Mouse (Mus musculus): ENCODE measurements around the gene Wfikkn1.

The Wfikkn1 gene

DNA sequence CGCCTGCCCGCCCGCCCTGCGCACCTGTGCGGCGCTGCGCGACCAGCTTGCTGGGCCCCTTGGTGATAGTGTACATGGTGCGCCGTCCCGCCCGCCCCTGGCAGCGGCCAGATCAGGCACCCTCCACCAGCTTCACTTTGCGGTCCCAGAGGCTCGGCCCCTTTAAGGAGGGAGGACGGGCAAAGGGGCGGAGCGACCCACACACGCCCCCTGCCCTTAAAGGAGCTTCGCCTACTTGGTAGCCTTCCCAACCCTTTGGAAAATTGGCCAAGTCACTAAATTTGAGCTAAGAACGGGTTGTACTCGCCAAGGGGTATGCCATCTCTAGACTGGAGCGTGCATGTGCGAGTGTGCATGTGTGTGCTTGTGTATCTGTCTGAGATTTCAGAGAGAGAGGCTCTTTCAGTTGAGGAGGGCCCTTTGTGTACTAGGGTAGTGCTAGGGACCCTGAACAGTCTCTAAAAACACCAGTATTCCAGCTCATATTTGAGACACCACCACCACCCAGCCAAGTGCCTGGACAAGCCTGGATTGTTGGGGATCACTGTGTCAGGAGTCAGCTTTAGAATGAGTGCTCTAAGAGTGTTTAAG, 12.0 kb downstream of the Wfikkn1 start, which contains the start of gene Mcrip2:
TSS of gene Mcrip2 (minus strand) at position 164 of the 591 bp plus-strand sequence.
- in situ Hi-C loops (cut with MseI, MboI), result no loop called here

DNA sequence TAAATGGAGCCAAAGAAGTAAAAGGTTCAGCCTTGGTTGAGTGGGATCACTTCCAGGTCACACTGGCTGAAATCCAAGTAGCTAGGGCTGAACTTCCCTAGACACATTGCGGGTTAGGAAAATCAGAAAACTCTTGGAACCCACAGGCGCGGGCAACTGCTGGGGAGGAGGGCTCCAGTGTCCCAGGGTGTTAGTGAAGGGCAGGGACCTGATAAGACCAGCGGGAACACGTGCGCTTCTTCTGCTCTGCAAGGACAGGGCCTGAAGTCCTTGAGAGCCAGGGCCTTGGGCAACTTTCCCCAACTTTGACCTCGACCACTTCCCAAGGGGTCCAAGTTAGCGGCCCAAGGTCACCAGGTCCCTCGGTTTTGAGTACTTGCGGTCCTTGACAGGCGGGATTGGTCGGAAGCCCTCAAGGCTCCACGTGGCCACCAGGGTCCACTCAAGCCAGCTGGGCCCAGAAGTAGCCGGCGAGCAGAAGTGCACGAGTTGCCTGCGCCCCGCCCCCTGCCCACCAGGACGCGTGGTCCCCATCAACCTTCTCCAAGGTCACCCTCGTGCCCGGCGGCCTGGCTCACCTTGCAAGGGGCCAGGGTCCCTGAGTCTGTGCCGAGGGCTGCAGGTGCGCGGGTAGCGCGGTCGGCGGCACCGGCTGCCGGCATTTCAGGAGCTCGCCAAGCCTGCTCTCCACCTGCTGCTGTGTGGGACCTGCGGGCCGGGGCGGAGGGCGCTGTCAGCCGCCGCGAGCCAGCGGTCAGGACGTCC, 12.6 kb downstream of the Wfikkn1 start:
- in situ Hi-C loops (cut with MseI, MboI), result no loop called here

DNA sequence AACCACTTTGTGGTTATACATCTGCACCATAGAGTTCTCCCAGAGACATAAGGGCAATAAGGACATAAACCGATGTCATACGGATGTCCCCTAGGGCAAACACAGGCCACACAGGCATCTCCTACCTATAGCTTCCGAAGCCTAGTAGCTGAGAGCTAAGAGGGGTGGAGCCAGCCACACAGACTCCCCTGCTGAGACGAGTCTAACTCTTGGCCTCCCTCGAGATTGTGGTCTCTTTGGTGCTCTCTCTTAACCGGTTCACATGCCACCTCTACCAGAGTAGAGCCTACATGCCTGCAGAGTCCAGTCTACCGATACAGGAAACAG, 13.2 kb downstream of the Wfikkn1 start:
- in situ Hi-C loops (cut with MseI, MboI), result no loop called here

DNA sequence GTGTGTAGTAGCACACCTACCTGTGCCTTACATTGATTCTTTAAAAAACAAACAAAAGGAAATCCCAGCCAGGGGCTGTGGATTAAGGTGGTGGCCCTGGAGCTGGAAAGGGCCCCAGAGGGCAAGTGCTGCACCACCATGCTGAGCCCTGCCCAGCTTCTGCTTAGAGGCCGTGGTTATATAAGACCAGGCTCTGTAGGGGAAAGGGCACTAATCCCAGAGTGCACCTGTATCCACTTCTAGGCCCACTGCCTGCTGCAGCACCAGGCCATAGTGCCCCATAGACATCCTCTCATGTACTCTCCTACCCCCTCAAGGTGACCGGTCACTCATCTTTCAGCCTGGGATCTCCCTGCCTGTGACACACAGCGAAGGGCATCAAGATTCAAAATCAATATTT, 14.5 kb downstream of the Wfikkn1 start:
- in situ Hi-C loops (cut with MseI, MboI), result no loop called here

DNA sequence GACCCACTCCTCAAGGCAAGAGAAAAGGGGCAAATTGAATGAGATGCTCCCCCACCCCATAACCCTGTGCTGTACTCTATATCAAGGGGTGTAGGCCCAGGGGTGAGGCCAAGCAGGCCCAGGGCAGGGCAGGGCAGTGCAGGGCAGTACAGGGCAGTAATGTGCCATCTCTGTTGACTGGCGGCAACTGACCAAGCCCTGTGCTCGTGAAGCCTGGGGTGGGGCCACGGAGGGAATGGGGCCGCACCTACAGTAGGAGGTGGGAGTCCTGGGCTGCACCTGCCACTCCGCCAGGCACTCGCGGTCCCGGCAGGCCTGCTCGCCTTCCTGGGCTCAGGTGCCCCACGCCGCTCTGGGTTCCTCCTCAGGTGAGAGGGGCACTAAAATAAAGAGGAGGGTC, 15.4 kb downstream of the Wfikkn1 start:
- in situ Hi-C loops (cut with MseI, MboI), result no loop called here

DNA sequence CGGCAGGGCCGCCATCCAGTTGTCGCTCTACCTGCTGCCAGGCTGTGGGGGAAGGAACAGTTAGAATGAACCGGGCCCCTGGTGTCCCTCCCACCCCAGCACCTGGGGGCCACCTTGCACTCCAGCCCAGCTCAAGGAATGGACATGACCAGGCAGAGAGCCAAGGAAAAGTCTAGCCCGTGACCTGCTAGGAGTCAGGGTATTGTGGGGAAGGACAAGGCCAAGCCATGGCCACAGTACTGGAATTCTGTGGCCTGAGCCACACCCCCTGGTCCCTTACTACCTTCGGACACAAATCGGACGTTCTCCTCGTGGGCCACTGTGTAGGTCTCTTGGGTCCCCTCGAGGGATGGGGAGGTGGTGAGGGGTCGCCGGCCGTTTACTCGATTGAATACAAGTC, 16.3 kb downstream of the Wfikkn1 start:
- in situ Hi-C loops (cut with MseI, MboI), result no loop called here

DNA sequence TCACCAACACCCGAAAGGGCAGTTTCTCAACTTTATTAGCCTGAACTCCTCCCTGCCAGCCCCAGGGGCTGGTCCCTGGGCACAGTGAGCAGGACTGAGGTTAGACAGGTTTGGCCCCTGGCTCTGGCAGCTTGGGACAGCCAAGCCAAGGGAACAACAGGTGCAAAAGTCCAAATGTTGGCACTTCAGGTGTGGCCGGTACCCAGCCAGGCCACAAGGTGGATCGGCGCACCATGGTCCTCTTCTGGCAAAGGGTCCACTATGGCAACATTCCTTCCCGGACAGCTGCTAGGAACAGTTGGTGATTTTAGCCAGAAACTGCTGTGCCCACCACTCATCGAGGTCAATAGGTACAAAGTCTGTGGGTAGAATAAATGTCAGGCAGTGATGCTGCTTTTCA, 17.0 kb downstream of the Wfikkn1 start:
- in situ Hi-C loops (cut with MseI, MboI), result no loop called here

DNA sequence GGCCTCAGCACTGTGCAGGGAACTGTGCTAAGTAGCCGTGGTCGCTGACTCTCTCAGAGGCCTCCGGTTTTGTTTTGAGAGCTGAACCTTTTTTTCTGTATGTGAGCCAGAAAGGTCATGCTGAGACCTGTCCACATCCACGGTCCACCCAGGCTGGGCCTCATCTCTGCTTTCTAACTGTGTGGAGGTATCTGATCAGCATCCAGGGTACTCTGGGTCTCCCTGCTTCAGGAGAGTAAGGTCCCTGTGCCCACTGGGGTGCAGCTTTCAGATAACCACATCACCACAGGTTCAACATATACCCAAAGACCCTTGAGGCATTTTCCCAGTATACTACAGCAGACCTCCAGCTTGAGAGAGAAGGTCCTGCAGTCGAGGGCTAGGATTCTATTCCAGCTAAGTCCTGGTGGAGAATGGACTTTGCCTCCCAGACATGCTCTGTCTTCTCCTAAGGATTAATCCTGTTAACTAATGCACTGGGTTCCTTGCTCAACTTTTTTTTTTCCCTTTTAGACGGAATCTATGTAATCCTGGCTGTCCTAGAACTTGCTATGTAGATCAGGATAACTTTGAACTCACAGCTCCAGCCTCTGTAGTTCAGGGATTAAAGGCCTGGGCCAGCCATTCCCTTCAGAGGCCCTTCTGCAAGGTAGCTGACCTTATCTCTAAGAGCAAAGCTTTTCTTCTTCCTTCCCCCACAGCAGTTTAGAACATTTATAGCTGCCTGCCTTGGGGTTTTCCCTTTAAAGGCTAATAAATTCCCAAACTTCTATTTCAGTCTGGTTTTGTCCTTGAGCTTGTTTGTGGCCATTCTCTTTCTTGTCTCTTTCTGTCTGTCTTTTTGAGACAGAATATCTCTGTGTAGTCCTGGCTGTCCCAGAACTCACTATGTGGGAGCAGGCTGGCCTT, 18.7 kb downstream of the Wfikkn1 start:
- in situ Hi-C loops (cut with MseI, MboI), result no loop called here

DNA sequence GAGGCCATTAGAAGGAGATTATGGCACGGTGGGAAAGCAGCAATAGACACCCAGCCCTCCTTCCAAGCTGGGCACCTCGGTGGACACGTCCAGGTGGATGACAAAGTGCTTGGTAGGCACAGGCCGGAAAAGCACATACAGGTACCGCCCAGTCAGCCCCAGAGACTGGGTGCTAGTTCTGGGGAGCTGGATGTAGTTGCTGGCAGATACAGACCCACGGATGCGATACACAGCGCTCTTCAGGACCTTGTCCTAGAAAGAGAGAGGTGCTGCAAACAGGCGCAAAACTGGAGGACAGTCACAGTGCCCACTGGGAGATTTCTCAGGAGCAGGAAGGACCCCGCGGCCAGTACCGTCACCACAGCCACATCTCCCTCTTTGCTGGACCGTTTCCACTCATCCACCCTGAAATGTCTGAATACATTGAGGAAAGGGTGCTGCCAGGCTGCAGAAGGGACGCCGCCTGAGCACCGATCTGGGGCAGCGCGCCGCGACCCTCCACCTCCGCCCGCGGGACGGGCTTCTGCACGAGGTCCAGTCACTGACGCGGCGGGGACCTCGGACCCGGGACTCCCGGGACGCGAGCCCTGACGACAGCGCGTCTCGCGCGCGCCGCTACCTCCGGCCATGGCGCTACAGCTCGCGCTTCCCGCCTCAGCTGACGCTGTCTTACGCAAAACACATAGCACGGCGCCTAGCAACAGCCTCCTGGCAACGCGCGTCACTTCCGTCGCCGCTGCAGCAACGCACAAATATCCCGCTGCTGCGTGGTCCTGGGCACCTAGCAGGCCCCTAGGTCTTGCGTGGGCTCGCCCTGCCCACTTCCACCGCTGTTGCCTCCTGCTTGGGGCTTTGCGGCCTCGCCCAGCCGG, 19.6 kb downstream of the Wfikkn1 start, which contains the start of gene Wdr90:
TSS of gene Wdr90 (minus strand) at position 670 of the 872 bp plus-strand sequence.
- in situ Hi-C loops (cut with MseI, MboI), result no loop called here

DNA sequence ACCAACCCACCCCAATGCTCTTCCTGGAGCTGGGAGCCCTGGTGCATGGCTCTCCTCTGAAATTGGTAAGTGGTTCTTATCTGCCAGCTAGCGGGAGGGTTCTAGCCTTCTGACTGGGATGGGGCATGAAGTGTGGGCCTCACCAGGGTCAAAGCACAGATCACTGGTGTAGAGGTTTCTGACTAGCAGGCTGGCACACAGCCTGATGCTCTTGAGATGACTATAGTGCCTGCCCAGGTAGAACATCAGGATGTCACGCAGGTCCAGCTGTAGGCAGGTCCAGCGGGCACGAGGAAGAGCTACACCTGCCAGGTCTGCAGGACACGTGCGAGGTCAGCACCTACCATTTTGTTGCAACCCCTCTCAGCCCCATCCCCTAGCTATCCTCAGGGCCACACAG, 20.4 kb downstream of the Wfikkn1 start:
- in situ Hi-C loops (cut with MseI, MboI), result no loop called here

DNA sequence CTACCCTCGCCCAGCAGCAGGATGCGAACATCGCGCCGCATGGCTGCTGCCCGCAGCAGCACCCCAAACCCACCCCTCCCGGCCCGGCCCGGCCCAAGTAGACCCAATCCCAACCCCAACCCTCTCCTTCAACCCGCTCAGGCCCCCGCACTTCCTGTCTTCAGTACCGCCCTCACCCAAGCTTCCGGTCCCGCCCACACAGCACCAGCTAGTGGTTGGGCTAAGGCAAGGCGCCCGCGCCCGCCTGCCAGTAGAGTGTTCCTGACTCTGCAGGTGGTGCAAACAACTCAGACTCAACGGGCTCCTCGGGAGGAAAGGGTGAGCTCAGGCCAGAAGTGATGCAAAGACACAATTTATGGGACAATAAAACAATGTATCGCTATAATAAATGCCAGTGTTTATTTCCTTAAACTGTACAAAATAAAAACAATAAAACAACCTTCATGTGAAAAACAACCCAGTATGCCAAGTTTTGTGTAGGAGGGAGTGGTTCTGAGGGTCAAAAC, 36.2 kb downstream of the Wfikkn1 start, which contains the start of gene Rhot2:
TSS of gene Rhot2 (minus strand) at position 456 of the 506 bp plus-strand sequence.
- in situ Hi-C loops (cut with MseI, MboI), result no loop called here

DNA sequence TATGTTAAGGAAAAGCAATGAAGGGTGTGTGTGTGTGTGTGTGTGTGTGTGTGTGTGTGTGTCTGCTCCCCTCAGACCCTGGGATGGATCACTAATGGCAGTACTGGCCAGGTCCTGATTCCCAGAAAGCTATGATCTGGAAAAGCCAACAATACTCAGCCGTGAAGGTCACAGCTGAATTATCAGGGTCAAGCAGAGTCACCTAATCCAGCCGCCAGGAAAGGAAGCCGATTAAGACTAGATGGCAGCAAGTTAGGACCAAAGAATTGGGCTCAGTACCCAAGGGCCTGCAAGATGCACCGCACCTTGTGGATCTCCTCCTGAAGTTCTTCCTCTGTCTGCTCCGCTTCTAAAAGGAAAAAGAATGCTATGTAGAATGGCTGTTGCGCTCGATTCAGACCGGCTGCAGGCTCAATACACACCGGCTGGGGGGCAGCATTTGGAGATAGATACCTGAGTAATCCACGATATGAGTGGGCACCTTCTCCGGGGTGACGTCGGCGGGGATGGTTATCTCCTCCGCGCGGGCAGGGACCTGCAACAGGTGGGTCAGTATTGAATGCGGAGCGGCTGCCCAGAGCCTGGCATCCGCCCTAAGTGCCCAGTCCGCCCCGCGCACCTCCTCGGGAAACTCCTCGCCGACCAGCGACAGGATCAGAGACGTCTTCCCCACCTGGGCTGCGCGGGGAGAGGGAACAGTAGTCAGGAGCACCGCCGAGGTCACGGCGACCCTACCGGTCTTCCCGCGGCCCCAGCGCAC, 36.8 kb downstream of the Wfikkn1 start:
- in situ Hi-C loops (cut with MseI, MboI), result no loop called here

DNA sequence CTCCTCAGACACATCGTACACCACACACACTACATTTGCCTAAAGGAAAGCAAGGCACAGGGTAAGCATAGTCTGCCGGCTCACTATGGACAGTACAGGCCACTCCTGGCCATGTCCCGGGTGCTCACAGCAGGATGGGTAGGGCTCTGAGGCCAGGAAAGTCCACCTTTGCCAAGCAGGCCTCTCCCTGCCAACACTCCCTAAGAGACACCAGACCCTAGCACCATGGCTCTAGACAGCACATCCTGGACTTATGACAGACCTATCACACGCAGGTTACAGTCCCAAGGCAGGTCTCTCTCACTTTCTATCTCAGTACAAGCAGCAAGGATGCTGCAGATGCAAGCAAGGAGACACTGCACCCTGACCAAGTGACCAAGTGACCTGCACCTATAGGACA, 37.5 kb downstream of the Wfikkn1 start:
- in situ Hi-C loops (cut with MseI, MboI), result no loop called here

DNA sequence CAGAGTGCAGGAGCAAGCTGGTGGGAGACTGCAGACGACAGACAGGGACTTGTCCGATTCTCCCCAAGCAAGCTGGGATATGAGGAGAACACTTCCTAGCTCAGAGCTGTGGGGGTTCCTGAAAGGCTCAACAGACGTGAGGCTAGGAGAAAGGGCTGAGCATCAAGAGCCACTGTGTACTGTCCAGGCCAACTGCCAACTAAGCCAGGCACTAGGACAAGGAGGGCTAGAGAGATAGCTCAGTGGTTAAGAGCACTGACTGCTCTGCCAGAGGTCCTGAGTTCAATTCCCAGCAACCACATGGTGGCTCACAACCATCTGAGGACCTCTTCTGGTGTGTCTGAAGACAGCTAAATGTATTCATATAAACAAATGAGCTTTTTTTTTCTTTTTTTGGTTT, 38.1 kb downstream of the Wfikkn1 start:
- in situ Hi-C loops (cut with MseI, MboI), result no loop called here

DNA sequence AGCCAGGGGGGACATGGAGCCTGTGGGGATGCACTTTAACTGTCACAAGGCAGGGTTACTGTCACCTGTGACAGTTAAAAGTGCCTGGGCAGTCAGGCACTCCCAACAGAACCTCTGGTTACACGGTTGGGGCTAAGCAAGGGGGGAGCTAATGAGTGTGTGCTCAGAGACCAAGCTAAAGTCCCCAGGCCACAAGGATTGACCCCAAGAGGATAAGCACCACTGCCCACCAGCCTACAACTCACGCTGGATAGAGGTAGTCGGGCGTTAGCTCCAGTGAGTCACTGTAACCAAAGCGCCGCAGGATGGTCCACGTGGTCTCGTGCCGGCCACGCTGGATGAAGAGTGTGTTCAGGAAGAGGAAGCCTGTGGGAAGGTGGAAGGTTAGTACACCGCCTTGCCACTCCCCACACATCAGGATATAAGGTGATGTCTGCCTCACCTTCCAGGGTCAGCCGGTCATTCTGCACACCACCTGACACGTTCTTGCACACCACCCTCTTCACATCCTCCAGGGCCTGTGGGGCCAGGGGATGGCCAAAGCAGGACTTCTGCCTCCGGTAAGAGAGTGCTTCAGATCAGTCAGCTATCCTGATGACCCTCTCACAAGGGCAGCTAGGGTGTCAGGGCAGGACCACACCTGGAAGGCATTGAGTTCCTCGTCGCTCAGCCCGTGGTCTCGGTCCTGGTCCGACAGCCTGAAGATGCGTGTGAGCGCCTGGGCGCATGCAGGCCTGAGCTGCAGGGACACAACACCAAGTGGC, 39.4 kb downstream of the Wfikkn1 start, which contains the start of gene Gm20683:
TSS of gene Gm20683 (minus strand) at position 647 of the 764 bp plus-strand sequence.
- in situ Hi-C loops (cut with MseI, MboI), result no loop called here

DNA sequence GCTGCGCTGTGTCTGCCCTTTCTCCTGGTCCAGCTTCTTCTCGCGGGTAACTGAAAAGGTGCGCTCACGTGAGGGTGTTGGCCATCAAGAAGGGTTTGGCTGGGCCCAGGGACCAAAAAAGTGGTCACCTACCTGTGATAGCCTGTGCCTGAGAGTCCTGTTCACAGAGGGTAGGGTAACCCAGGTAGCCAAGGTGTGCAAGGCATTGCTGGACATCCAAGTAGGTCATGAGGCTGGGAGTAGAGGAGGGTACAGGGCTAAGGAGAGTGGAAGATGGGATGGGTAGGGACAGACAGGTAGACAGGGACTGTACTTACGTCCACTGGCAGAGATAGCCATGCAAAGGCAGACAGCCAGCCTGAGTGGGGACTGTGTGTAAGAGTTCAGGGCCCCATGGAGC, 40.1 kb downstream of the Wfikkn1 start:
- in situ Hi-C loops (cut with MseI, MboI), result no loop called here

DNA sequence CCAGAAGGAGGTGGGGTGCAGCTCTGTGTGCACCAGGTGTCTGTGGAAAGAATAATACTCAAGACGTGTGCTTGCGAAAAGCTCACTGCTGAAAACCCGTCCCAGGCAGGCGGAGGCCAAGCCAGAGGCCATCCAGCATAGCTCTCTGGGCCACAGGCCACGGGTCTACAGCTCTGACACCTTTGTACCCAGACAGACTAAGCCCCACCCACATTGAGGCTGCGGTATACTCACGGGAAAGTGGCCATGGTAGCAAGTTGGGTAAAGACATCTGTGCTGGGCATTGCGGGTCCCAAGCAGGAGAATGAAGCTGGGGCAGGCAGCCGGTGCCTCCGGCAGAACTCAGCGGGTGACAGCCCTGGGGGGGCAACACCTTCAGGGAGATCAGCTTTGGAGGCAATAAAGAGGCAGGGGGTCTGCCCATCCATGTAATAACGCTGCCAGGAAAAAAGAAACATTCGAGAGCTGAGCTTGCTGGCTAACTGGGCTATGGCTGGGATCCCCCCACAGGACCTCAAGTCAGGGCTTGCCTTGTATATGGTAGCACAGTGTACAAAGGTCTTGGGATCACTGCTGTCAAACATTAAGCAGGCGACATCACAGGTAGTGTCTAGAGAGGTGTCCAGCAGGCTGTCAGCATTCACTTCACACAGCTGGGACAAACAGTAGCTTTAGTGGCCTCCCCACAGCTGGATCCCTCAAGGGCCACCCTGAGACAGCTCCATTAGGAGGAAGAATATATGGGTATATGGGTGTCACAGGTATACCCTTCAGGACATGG, 41.0 kb downstream of the Wfikkn1 start:
- in situ Hi-C loops (cut with MseI, MboI), result no loop called here

DNA sequence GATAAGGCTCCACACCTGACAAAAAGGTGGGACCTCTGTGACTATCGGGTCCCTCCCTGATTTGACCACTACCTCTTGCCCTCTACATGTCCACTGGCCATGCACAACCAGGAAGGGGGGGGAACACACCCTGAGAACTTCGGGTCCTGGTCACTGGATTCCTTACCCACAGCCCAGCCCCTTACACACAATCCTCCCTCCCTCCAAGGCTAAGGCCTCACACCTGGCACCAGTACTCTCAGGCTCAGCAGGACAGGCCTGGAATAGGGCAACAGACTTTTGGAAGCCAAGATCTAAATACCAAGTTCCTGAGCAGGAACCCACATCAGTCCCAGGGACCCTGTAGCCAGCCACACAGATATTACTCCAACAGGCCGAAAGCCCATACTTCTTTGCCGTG, 41.8 kb downstream of the Wfikkn1 start:
- in situ Hi-C loops (cut with MseI, MboI), result no loop called here

DNA sequence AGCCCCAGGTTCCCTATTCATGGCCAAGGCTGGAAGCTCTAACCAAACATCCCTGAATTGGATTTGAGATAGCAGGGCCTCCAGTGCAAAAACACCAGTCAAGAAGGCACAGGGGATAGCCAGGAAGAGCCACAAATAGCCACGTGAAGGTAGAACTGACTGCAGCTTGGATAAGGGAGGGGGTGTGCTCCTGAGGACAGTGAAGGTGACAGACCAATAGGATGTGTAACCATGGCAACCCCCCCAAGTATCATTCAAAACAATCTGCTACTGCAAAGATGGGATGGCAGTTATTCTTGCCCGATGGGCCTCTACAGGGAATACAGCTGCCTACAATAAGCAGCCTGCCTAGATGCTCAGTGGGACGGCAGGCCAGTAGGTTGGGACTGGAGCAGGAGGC, 43.1 kb downstream of the Wfikkn1 start:
- in situ Hi-C loops (cut with MseI, MboI), result no loop called here
